Mouse (Mus musculus) liver, adult 2 months (tissue): ENCODE results near the gene Vps16.

Experiments used
- CTCF ChIP-seq: fragments of 200-500 bp; IDR thresholded peaks from 2 replicates; pipeline ENCODE4 v1.5.1; 2011; ENCODE audit warnings: low read depth, low read length, control low read depth
- POLR2A ChIP-seq: fragments of 200-500 bp; IDR thresholded peaks from 2 replicates; pipeline ENCODE4 v1.6.1; 2011; ENCODE audit warnings: low read length, control low read depth; ENCODE audit not compliant: insufficient read depth; ENCODE audit errors: extremely low read depth

GRCm38 (mm10) chr2:130423397-130424125 lies 578 bp upstream of the Vps16 start:
- TF ChIP-seq CTCF, result no peak
- no peak for TF ChIP-seq POLR2A
